Mouse (Mus musculus) liver, postnatal 0 days (tissue): ENCODE measurements around the gene Kdm2a. TPM values are rescaled to one million over a fixed set of nuclear protein-coding genes. Genes with fewer than 3 reads are reported as not detected.

Source experiments
- ATAC-seq: fragments of 200-750 bp; cut with Nextera tagmentation; 2 replicates; pipeline ENCODE4 v1.8.0; 2017; ENCODE audit warnings: mild to moderate bottlenecking, moderate library complexity
- DNase-seq: peaks from one replicate; pipeline ENCODE4 v3.0.0-alpha.2; 2016
- H3K27ac ChIP-seq: fragments of 300-500 bp; sonication (generic); 2 replicates; pipeline ENCODE4 v1.5.1; 2014; ENCODE audit warnings: antibody characterized with exemption, moderate library complexity, mild to moderate bottlenecking, low read depth
- H3K27me3 ChIP-seq: fragments of 300-500 bp; sonication (generic); 2 replicates; pipeline ENCODE4 v1.6.1; 2014; ENCODE audit warnings: low read length, control low read depth, mixed read lengths; ENCODE audit not compliant: insufficient read depth
- H3K36me3 ChIP-seq: fragments of 300-500 bp; sonication (generic); replicated peaks from 2 replicates; pipeline ENCODE4 v1.6.1; 2014; ENCODE audit warnings: mild to moderate bottlenecking, control low read depth, low read length, moderate library complexity, mixed read lengths; ENCODE audit not compliant: insufficient read depth
- H3K4me1 ChIP-seq: fragments of 300-500 bp; sonication (generic); 2 replicates; pipeline ENCODE4 v1.6.1; 2014; ENCODE audit warnings: antibody characterized with exemption, mild to moderate bottlenecking, control low read depth; ENCODE audit not compliant: insufficient read depth
- H3K4me2 ChIP-seq: fragments of 300-500 bp; sonication (generic); 2 replicates; pipeline ENCODE4 v1.6.1; 2014; ENCODE audit warnings: low read depth, mild to moderate bottlenecking, low read length, moderate library complexity, mixed read lengths
- H3K4me3 ChIP-seq: fragments of 300-500 bp; sonication (generic); 2 replicates; pipeline ENCODE4 v1.5.1; 2014; ENCODE audit warnings: low read depth, low read length
- H3K9ac ChIP-seq: fragments of 300-500 bp; sonication (generic); replicated peaks from 2 replicates; pipeline ENCODE4 v1.6.1; 2014; ENCODE audit warnings: mild to moderate bottlenecking, moderate library complexity
- H3K9me3 ChIP-seq: fragments of 300-500 bp; sonication (generic); 2 replicates; pipeline ENCODE4 v1.6.1; 2016; ENCODE audit warnings: mild to moderate bottlenecking, control low read depth, low read length, mixed read lengths
- CTCF ChIP-seq: sonication (generic); IDR thresholded peaks from 2 replicates; pipeline ENCODE4 v1.5.1; 2016; ENCODE audit warnings: antibody characterized with exemption, low read depth
- EP300 ChIP-seq: IDR thresholded peaks from 2 replicates; pipeline ENCODE4 v1.6.1; 2016; ENCODE audit warnings: antibody characterized with exemption, low read depth, mild to moderate bottlenecking
- WGBS: fragments of 180-500 bp; shearing (Covaris S2); extraction: QIAGEN DNeasy Blood & Tissue Kit; methylation state at CpG from one replicate; pipeline ENCODE4 v1.1.7; 2014; ENCODE audit not compliant: insufficient replicate concordance; 5-methylcytosine and 5-hydroxymethylcytosine counted together
- polyA plus RNA-seq: library from polyadenylated mRNA; unstranded; fragments of >200 nt; fragmentation: Nextera tagmentation; extraction: Ambion mirVana; gene quantifications from 2 replicates; pipeline ENCODE4 v1.2.1, GENCODE M21; 2015

Kdm2a gene
- polyA plus RNA-seq, 1 experiment from 2014 or later, result 7.8 TPM

GRCm38 (mm10) chr19:4338162-4338561 is 59.9 kb downstream of the Kdm2a start:
- no peak overlapping the region for H3K27ac ChIP-seq
- no peaks in the 10 kb centered on the region for H3K9me3 ChIP-seq
- H3K4me3 ChIP-seq, result no peak overlapping the region
- no peak overlapping the region for H3K9ac ChIP-seq
- no peaks in the 10 kb centered on the region for H3K27me3 ChIP-seq
- ATAC-seq (no peak), DNase-seq (peak; percentile 54)
- no peak overlapping the region for H3K4me2 ChIP-seq
- peak; percentile 84 for TF ChIP-seq CTCF
- TF ChIP-seq EP300, result no peak
- WGBS, result 29% methylated on average over 2 of the region's 2 CpGs
- H3K4me1 ChIP-seq, result peaks cover 13% of the 10 kb centered on the region
- H3K36me3 ChIP-seq, result peaks cover 43% of the 10 kb centered on the region

- peak overlapping the region; percentile 86 for H3K27ac ChIP-seq
- WGBS, result 2% methylated on average over 16 of the region's 16 CpGs
- no peak for TF ChIP-seq EP300
- TF ChIP-seq CTCF, result peak; percentile 34; the same call in 1 of the 2 replicates
- H3K9ac ChIP-seq, result peak overlapping the region; percentile 72
- H3K36me3 ChIP-seq, result peaks cover 30% of the 10 kb centered on the region
- H3K4me1 ChIP-seq, result peaks cover 33% of the 10 kb centered on the region
- H3K9me3 ChIP-seq, result no peaks in the 10 kb centered on the region
- H3K27me3 ChIP-seq, result no peaks in the 10 kb centered on the region
- peak; percentile 90 for DNase-seq
- H3K4me3 ChIP-seq, result peak overlapping the region; percentile 61
- peak overlapping the region; percentile 88 for H3K4me2 ChIP-seq
- peak; percentile 98 for ATAC-seq
These were observed 64.3 kb downstream of the Kdm2a start for GRCm38 (mm10) chr19:4333791-4334190.

GRCm38 (mm10) chr19:4333100-4333775 is 64.8 kb downstream of the Kdm2a start:
- Histone ChIP-seq H3K4me1 (peaks cover 33% of the 10 kb centered on the region), H3K36me3 (peaks cover 29% of the 10 kb centered on the region), H3K4me2 (peak overlapping the region; percentile 88), H3K27ac (peak overlapping the region; percentile 86), H3K27me3 (no peaks in the 10 kb centered on the region), H3K4me3 (peak overlapping the region; percentile 61), H3K9ac (peak overlapping the region; percentile 72), H3K9me3 (no peaks in the 10 kb centered on the region)
- WGBS, result under 1% methylated on average over 13 of the region's 13 CpGs
- ATAC-seq (peak; percentile 47), DNase-seq (peak; percentile 33)
- no peak for TF ChIP-seq CTCF
- no peak for TF ChIP-seq EP300

- no peaks in the 10 kb centered on the region for H3K27me3 ChIP-seq
- ATAC-seq, result no peak
- whole genome bisulfite sequencing, result 0% methylated on average over 4 of the region's 4 CpGs
- peaks cover 33% of the 10 kb centered on the region for H3K4me1 ChIP-seq
- H3K27ac ChIP-seq, result peak overlapping the region; percentile 86
- peak overlapping the region; percentile 61 for H3K4me3 ChIP-seq
- peaks cover 30% of the 10 kb centered on the region for H3K36me3 ChIP-seq
- H3K4me2 ChIP-seq, result peak overlapping the region; percentile 88
- DNase-seq, result peak; percentile 63
- peak overlapping the region; percentile 72 for H3K9ac ChIP-seq
- H3K9me3 ChIP-seq, result no peaks in the 10 kb centered on the region
- TF ChIP-seq EP300 (no peak), CTCF (no peak)
These were observed 65.4 kb downstream of the Kdm2a start for GRCm38 (mm10) chr19:4332653-4333052.

GRCm38 (mm10) chr19:4331273-4331672 is 66.8 kb downstream of the Kdm2a start:
- 54% methylated on average over 3 of the region's 3 CpGs for WGBS
- Histone ChIP-seq H3K9me3 (no peaks in the 10 kb centered on the region), H3K4me2 (peak overlapping the region; percentile 12; the same call in 1 of the 2 replicates), H3K9ac (no peak overlapping the region), H3K4me1 (peaks cover 33% of the 10 kb centered on the region), H3K36me3 (peaks cover 41% of the 10 kb centered on the region), H3K27ac (0 out of 2 replicates have a peak overlapping the region, but pooled peaks have one; percentile 39), H3K27me3 (no peaks in the 10 kb centered on the region), H3K4me3 (no peak overlapping the region)
- DNase-seq, result no peak
- TF ChIP-seq CTCF (no peak), EP300 (no peak)
- no peak for ATAC-seq

GRCm38 (mm10) chr19:4330603-4331002 is 67.5 kb downstream of the Kdm2a start:
- Histone ChIP-seq H3K4me3 (no peak overlapping the region), H3K4me1 (peaks cover 33% of the 10 kb centered on the region), H3K9me3 (no peaks in the 10 kb centered on the region), H3K27me3 (no peaks in the 10 kb centered on the region), H3K27ac (no peak overlapping the region; the same call in 1 of the 2 replicates), H3K9ac (no peak overlapping the region), H3K36me3 (peaks cover 47% of the 10 kb centered on the region), H3K4me2 (no peak overlapping the region)
- 57% methylated on average over 2 of the region's 2 CpGs for WGBS
- no peak for TF ChIP-seq CTCF
- no peak for TF ChIP-seq EP300
- ATAC-seq (no peak), DNase-seq (no peak)
